Mouse (Mus musculus): ENCODE results near the gene Psmc3.
"Not testable (repeated sequence)": the region's sequence is repeated elsewhere in the genome, so short reads cannot be mapped to it uniquely, and the experiment has no call there.

The Psmc3 gene

DNA sequence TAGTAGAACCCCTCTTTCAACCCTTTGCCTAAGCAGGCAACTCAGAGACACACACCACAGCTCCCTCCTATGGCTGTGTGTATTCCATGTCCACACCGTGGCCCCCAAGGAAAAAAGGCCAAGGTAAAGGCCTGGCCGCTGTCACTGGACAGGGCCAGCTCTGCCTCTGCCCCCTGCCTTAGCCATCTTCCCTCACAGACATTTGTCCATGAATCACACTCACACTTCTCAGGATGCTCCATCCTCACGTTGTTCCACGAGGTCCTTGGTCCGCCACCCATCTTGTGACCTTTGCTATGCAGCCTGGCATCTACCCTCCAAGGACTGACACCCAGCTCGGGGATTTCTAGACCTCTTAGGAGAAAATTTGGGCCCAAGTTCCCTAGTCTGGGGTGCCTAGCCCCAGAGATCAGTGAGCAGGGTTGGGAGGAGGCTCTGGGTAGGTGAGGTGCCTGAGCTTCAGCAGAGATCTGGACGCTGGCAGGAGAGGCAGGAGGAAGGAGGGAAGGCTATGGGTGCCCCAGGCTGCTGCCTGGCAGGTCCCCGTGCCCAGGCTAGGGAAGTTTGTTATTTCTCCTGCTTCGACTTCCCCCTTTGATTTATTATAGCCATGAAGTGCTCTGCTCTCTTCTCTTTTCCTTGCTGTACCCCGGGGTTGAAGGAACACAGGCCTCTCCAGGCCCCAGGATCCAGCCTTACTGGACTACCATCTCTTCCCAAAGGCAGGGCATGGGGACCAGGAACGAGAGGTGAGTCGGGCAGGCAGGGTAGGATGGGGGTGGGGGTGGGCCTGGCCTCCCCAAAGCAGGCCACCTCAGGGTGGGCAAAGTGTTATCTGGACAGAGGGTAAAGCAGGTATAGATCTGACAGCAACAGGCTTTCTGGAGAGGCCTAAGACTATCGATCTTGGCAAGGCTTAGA lies 28.2 kb downstream of the Psmc3 start, which contains the start of gene Spi1:
Gene Spi1, plus strand, starts transcription at position 616 of the 921 bp plus-strand sequence.
- no peak for DNase-seq

GRCm38 (mm10) chr2:91082844-91083243 lies 29.0 kb downstream of the Psmc3 start:
- DNase-seq: no peak

GRCm38 (mm10) chr2:91083366-91083940 lies 29.6 kb downstream of the Psmc3 start:
- DNase-seq: no peak

DNA sequence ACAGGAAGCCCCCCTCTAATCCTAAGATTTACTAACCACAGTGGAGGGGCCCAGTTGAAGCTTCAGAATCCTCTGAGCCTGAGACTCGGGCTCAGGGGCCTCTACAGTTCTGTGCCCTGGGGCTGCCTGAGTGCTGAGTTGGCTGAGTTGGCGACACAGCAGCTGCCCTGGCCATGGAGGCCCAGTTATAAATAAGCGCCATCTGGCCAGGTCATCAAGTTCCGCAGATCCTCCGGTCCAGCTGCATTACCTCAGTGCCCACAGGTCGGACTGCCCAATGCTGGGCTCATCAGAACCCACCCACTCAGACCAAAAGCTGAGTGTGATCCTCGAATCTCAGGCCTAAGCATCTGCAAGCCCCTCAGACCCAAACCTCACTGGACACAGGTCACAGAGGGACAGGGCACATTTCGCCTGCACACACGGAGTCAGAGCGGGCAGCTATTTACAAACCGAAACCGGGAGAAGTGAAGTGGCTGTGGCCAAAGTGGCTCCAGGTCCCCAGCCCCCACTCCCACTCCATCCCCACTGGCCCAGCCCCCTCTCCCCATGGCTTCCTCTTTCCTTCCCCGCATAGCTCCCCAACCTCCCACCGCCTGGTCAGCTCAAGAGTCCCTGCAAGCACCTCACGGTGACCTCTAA lies 30.5 kb downstream of the Psmc3 start:
- no peak for DNase-seq

- no peak for DNase-seq
Observed at GRCm38 (mm10) chr2:91085494-91086391, 31.9 kb downstream of the Psmc3 start.

DNA sequence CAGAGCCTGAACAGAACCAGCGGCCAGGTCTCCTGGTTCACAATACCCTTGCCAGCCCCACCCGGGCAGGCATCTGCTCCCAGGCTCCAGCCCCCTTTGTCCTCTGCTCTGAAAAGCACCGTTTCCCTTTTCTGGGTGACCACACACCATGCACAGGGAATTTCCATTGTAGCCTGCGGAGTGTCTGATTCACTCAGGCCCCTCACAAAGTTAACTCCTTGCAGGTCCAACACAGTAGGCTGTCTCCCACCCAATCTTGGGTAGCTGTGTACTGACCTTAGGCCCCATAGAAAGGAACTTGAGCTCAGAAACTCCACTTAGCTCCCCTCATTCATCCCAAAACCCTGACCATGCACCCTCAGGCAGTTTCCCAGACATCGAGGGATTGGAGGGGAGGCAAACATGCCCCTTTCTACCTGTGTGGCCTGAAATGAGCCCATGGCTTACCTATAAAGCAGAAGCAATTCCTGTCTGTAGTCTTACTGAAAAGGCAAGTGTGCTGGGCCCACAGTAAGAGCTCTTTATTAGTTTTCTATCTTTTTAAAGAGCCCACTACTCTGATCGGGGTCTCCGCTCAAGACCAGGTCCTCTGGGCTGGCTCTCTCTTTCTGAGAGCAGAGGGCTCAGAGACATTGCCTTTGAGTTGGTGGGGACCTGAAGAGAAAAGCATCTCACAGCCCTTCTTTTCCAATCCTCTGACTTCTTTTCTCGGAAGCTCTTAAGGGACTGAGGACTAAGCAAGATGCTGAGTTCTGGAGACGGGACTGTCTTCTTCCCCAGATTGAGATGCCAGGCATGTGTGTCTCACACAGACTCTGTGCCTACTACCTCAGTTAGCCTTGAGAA lies 32.8 kb downstream of the Psmc3 start:
- no peak for DNase-seq

GRCm38 (mm10) chr2:91087453-91087852 lies 33.6 kb downstream of the Psmc3 start:
- DNase-seq: no peak

GRCm38 (mm10) chr2:91088987-91089386 lies 35.2 kb downstream of the Psmc3 start:
- DNase-seq: no peak

GRCm38 (mm10) chr2:91090208-91090607 lies 36.4 kb downstream of the Psmc3 start:
- no peak for DNase-seq

GRCm38 (mm10) chr2:91090827-91091226 lies 37.0 kb downstream of the Psmc3 start:
- no peak for DNase-seq

GRCm38 (mm10) chr2:91096524-91096923 lies 42.7 kb downstream of the Psmc3 start:
- no peak for DNase-seq

GRCm38 (mm10) chr2:91097015-91097414 lies 43.2 kb downstream of the Psmc3 start:
- no peak for DNase-seq

DNA sequence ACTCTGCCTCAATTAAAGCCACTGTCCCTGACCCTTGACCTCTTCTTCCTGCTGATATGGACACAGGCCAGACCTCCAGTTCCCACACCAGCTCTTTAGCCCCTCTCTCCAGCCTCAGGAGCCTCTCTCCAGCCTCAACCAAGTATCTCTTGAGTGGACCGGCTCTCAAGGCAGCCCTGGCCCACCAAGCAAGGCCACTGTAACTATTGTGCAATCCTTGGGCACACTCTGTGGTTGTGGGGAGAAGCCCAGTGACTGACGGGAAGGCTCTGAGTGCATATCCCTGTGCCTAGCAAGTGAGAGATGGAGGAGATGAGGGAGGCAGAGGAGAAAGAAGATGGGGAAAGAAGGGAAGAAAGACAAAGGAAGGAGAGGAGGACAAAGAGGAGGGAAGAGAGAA lies 44.3 kb downstream of the Psmc3 start:
- no peak for DNase-seq

GRCm38 (mm10) chr2:91101124-91101740 lies 47.4 kb downstream of the Psmc3 start:
- DNase-seq: peak; percentile 95 to 97

DNA sequence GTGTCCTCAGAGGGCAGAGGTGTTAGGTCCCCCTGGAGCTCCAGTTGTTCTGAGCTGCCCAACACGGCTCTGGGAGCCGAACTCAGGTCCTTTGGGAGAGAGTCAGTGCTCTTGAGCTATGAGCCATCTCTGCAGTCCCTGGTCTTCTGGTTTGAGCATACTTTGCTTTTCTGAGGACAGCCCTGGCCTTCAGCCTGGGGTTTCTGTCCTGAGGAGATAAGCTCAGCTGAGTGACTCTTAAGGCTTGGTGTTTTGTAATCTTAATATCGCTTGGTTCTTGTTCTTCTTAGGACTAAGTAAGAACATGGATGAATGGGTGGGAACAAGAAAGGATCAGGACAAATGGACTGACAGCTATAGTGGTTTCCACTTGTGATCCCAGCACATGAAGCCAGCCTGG lies 54.3 kb downstream of the Psmc3 start:
- no peak for DNase-seq

DNA sequence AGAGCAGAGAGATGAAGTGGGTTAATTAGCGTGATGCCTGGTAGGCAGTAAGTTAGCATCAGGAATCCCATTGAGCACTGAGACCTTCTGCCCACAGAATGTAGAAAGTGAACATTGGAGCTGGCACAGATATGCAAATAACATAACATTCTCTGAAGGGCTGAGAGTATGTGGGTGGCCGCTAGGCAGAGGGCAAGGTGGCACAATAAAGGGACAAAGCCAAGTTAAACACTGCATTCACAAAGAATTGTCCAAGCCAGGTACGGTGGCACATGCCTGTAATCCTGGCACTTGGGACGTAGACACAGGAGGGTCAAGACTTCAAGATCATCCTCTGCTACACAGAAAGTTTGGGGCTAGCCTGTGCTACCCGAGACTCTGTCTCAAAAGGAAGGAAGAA lies 55.4 kb downstream of the Psmc3 start:
- DNase-seq: no peak

DNA sequence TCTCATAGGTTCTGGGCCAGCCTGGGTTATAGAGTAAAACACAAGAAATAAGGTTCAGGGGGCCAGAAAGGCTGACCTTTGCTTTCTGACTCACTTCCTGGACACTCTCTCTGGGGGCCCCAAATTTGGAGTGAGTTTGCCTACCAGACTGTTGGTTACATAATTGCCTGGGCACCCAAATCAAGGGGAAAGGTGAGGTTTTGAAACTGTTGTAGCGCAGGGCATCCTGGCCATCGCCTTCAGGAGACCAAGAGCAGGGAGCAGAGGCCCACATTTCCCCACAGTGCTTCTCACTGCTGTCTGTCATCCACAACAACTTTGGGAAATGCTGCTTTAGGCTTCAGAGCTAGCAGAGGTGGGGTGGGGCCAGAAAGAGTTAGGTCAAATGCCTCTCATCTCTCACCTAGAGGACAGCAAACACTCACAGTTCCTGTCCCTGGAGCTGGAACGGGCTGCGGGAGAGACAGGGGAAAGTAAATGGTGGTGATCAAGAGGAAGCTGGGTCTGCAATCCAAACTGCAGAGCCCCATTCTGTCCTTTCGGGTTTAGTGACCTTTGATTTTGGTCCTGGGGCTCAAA lies 56.1 kb downstream of the Psmc3 start:
- no peak for DNase-seq

- no peak for DNase-seq
Observed at GRCm38 (mm10) chr2:91110429-91110828, 56.6 kb downstream of the Psmc3 start.

DNA sequence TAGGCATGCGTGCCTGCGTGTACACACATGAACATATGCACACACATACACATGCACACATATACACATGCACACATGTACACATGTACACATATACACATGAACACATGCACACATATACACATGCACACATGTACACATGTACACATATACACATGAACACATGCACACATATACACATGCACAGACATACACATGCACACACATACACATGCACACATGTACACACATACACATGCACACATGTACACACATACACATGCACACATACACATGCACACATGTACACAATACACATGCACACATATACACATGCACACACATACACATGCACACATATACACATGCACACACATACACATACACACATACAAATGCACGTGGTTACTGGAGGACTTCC lies 58.0 kb downstream of the Psmc3 start:
- DNase-seq: not testable (repeated sequence)

DNA sequence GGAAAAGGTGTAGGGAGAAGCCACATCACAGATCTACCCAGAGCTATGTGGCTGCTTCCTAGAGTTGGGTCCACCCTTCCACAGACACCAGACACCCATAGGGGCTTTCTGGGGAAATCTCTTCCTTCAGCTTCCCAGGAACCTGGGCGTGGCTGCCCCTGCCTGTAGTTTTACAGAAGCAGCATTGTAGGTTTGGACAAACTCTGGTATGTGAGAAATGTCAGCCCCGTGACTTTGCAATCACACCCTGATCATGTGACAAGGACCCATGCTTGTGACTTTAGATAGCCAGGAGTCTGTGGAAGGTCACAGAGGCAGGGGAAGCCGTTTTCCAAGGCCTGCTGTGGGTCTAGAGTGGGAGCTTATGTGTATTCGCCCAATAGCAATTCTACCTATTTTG lies 58.7 kb downstream of the Psmc3 start:
- DNase-seq: no peak

DNA sequence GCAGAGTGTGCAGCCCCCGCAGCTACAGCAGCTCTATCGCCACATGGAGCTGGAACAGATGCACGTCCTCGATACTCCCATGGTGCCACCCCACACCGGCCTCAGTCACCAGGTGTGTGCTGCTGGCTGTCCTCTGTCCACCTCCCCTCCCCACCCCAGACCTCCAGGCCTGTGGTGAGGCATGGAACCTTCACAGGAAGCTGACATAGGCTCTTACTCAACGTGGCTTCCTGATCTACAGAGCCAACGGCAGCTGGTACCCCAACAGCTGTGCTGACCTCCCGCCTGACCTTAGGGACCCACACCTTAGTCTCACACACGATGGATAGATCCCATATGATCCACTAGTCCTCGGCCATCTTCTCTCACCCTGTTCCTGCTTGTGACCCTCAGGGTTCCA lies 59.5 kb downstream of the Psmc3 start:
- no peak for DNase-seq

All from cerebellum, postnatal 25 days (tissue).